Mouse (Mus musculus) embryonic facial prominence, embryonic 11.5 days (tissue): ENCODE data around the gene Lamtor2. TPM values are rescaled to one million over a fixed set of nuclear protein-coding genes. Genes with fewer than 3 reads are reported as not detected.

Source experiments
- ATAC-seq: fragments of 200-750 bp; cut with Nextera tagmentation; replicated peaks from 2 replicates; pipeline ENCODE4 v1.8.0; 2017; ENCODE audit warnings: low read depth; ENCODE audit not compliant: insufficient number of reproducible peaks, low FRiP score, low TSS enrichment
- DNase-seq: peaks from one replicate; pipeline ENCODE4 v3.0.0-alpha.2; 2015; ENCODE audit warnings: low spot score
- H3K27ac ChIP-seq: fragments of 300-500 bp; sonication (generic); replicated peaks from 2 replicates; pipeline ENCODE4 v1.5.1; 2014; ENCODE audit warnings: mild to moderate bottlenecking, low read depth, low read length, control low read depth
- H3K27me3 ChIP-seq: fragments of 300-500 bp; sonication (generic); 2 replicates; pipeline ENCODE4 v1.6.1; 2014; ENCODE audit warnings: mild to moderate bottlenecking, low read length, moderate library complexity, mixed read lengths; ENCODE audit not compliant: control insufficient read depth, insufficient read depth
- H3K36me3 ChIP-seq: fragments of 300-500 bp; sonication (generic); replicated peaks from 2 replicates; pipeline ENCODE4 v1.6.1; 2014; ENCODE audit warnings: low read depth, mild to moderate bottlenecking, low read length, moderate library complexity, mixed read lengths; ENCODE audit not compliant: control insufficient read depth, insufficient read depth
- H3K4me1 ChIP-seq: fragments of 300-500 bp; sonication (generic); 2 replicates; pipeline ENCODE4 v1.6.1; 2014; ENCODE audit warnings: low read length, mixed read lengths; ENCODE audit not compliant: control insufficient read depth, insufficient read depth
- H3K4me2 ChIP-seq: fragments of 300-500 bp; sonication (generic); 2 replicates; pipeline ENCODE4 v1.6.1; 2014; ENCODE audit warnings: low read depth, mild to moderate bottlenecking, control low read depth, low read length, moderate library complexity
- H3K4me3 ChIP-seq: fragments of 300-500 bp; sonication (generic); 2 replicates; pipeline ENCODE4 v1.5.1; 2014; ENCODE audit warnings: low read depth, low read length, control low read depth
- H3K9ac ChIP-seq: fragments of 300-500 bp; sonication (generic); replicated peaks from 2 replicates; pipeline ENCODE4 v1.6.1; 2014; ENCODE audit warnings: mild to moderate bottlenecking, control low read depth, low read length
- H3K9me3 ChIP-seq: fragments of 300-500 bp; sonication (generic); replicated peaks from 2 replicates; pipeline ENCODE4 v1.6.1; 2016; ENCODE audit warnings: mild to moderate bottlenecking, low read length, inconsistent platforms, mixed read lengths; ENCODE audit not compliant: control insufficient read depth
- WGBS: fragments of 180-500 bp; shearing (Covaris S2); extraction: QIAGEN DNeasy Blood & Tissue Kit; methylation state at CpG from one replicate; pipeline ENCODE4 v1.1.7; 2014; 5-methylcytosine and 5-hydroxymethylcytosine counted together
- polyA plus RNA-seq: library from polyadenylated mRNA; unstranded; fragments of >200 nt; fragmentation: Nextera tagmentation; extraction: Ambion mirVana; gene quantifications from 2 replicates; pipeline ENCODE4 v1.2.1, GENCODE M21; 2014

Lamtor2 gene
- polyA plus RNA-seq, 1 experiment from 2014 or later = 77.4 TPM

GRCm38 (mm10) chr3:88538271-88539145 is 14.4 kb downstream of the Lamtor2 start:
- Histone ChIP-seq H3K4me1 (peaks cover 35% of the 10 kb centered on the region), H3K4me2 (peak overlapping the region; percentile 19; the same call in 1 of the 2 replicates)
- 23% methylated on average over 9 of the region's 9 CpGs for WGBS

GRCm38 (mm10) chr3:88537146-88537545 is 15.7 kb downstream of the Lamtor2 start:
- peak overlapping the region; percentile 100 for H3K9ac ChIP-seq
- no peak for DNase-seq

More at GRCm38 (mm10) chr3:88538271-88539145, 14.4 kb downstream of the Lamtor2 start:
- Histone ChIP-seq H3K27ac (peak overlapping the region; percentile 35; the same call in 1 of the 2 replicates), H3K9ac (peak overlapping the region; percentile 39), H3K9me3 (no peaks in the 10 kb centered on the region), H3K4me3 (peak overlapping the region; percentile 3; the same call in 1 of the 2 replicates), H3K27me3 (no peaks in the 10 kb centered on the region), H3K36me3 (peaks cover 24% of the 10 kb centered on the region)
- DNase-seq = no peak
- ATAC-seq = no peak

DNA sequence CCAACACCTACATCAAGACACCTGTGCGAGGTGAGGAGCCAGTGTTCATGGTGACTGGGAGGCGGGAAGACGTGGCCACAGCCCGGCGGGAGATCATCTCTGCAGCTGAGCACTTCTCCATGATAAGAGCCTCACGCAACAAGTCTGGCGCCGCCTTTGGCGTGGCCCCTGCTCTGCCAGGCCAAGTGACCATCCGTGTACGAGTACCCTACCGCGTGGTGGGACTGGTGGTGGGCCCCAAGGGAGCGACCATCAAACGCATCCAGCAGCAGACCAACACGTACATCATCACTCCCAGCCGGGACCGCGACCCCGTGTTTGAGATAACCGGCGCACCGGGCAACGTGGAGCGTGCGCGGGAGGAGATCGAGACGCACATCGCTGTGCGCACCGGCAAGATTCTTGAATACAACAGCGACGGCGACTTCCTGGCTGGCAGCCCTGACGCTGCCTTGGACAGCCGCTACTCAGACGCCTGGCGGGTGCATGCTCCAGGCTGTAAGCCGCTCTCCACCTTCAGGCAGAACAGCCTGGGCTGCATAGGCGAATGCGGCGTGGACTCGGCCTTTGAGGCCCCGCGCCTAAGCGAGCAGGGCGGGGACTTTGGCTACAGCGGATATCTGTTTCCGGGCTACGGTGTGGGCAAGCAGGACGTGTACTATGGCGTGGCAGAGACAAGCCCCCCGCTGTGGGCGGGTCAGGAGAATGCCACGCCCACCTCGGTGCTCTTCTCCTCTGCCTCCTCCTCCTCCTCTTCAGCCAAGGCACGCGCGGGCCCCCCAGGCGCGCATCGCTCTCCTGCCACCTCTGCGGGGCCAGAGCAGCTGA is 16.6 kb downstream of the Lamtor2 start:
- peak overlapping the region; percentile 35; the same call in 1 of the 2 replicates for H3K27ac ChIP-seq
- no peaks in the 10 kb centered on the region for H3K27me3 ChIP-seq
- peak overlapping the region; percentile 100 for H3K9ac ChIP-seq
- no peaks in the 10 kb centered on the region for H3K9me3 ChIP-seq
- H3K4me1 ChIP-seq = peaks cover 35% of the 10 kb centered on the region
- peaks cover 24% of the 10 kb centered on the region for H3K36me3 ChIP-seq
- WGBS = 5% methylated on average over 62 of the region's 64 CpGs
- peak overlapping the region; percentile 88 for H3K4me3 ChIP-seq
- peak; percentile 15; the same call in 1 of the 2 replicates for ATAC-seq
- peak overlapping the region; percentile 95 for H3K4me2 ChIP-seq
- peak; percentile 87 for DNase-seq

More at GRCm38 (mm10) chr3:88537146-88537545, 15.7 kb downstream of the Lamtor2 start:
- H3K27me3 ChIP-seq = no peaks in the 10 kb centered on the region
- H3K4me2 ChIP-seq = peak overlapping the region; percentile 95
- H3K36me3 ChIP-seq = peaks cover 24% of the 10 kb centered on the region
- no peak overlapping the region for H3K27ac ChIP-seq
- H3K4me3 ChIP-seq = peak overlapping the region; percentile 88
- WGBS = 54% methylated on average over 6 of the region's 6 CpGs
- H3K4me1 ChIP-seq = peaks cover 35% of the 10 kb centered on the region
- no peak for ATAC-seq
- H3K9me3 ChIP-seq = no peaks in the 10 kb centered on the region

DNA sequence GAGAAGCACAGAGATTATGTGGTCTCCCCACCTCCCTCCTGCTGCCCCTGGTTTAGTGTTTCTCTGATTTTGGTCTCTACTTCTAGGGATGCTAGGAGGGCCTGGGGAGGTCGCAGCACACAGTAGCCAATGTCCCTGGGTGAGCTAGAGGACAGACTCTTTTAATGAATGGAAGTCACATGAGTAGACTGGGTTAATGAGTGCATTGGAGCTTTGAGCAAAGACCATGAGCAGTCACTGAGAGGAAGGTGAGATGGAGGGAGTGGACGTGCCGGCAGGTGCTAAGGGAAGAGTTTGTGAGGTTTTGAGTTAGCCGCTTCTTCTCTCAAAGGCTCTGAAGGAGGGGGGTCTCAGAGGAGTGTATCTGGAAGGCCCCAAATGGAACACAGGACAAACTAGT is 17.3 kb downstream of the Lamtor2 start:
- H3K9ac ChIP-seq = peak overlapping the region; percentile 100
- DNase-seq (no peak), ATAC-seq (no peak)
- peak overlapping the region; percentile 95 for H3K4me2 ChIP-seq
- no peaks in the 10 kb centered on the region for H3K9me3 ChIP-seq
- peak overlapping the region; percentile 88 for H3K4me3 ChIP-seq
- WGBS = 34% methylated on average over 4 of the region's 4 CpGs
- peaks cover 35% of the 10 kb centered on the region for H3K4me1 ChIP-seq
- H3K27ac ChIP-seq = 0 out of 2 replicates have a peak overlapping the region, but pooled peaks have one; percentile 21
- no peaks in the 10 kb centered on the region for H3K27me3 ChIP-seq
- H3K36me3 ChIP-seq = peaks cover 23% of the 10 kb centered on the region

- no peaks in the 10 kb centered on the region for H3K9me3 ChIP-seq
- H3K36me3 ChIP-seq = peaks cover 18% of the 10 kb centered on the region
- DNase-seq (no peak), ATAC-seq (no peak)
- H3K9ac ChIP-seq = peak overlapping the region; percentile 100
- H3K4me1 ChIP-seq = peaks cover 35% of the 10 kb centered on the region
- H3K27ac ChIP-seq = 0 out of 2 replicates have a peak overlapping the region, but pooled peaks have one; percentile 21
- H3K27me3 ChIP-seq = no peaks in the 10 kb centered on the region
- 14% methylated on average over 3 of the region's 3 CpGs for WGBS
- peak overlapping the region; percentile 95 for H3K4me2 ChIP-seq
- peak overlapping the region; percentile 88 for H3K4me3 ChIP-seq
These were observed 17.9 kb downstream of the Lamtor2 start for GRCm38 (mm10) chr3:88535005-88535404.

- 2% methylated on average over 4 of the region's 5 CpGs for WGBS
- H3K4me2 ChIP-seq = peak overlapping the region; percentile 95
- H3K27ac ChIP-seq = peak overlapping the region; percentile 97
- H3K4me3 ChIP-seq = peak overlapping the region; percentile 88
- peaks cover 36% of the 10 kb centered on the region for H3K4me1 ChIP-seq
- H3K9ac ChIP-seq = peak overlapping the region; percentile 100
- no peak for ATAC-seq
- DNase-seq = peak; percentile 49
- no peaks in the 10 kb centered on the region for H3K27me3 ChIP-seq
- no peaks in the 10 kb centered on the region for H3K9me3 ChIP-seq
- H3K36me3 ChIP-seq = peaks cover 17% of the 10 kb centered on the region
These were observed 19.2 kb downstream of the Lamtor2 start for GRCm38 (mm10) chr3:88533706-88534105.

- no peaks in the 10 kb centered on the region for H3K9me3 ChIP-seq
- H3K36me3 ChIP-seq = peaks cover 10% of the 10 kb centered on the region
- WGBS = under 1% methylated on average over 40 of the region's 40 CpGs
- H3K9ac ChIP-seq = peak overlapping the region; percentile 100
- H3K27ac ChIP-seq = peak overlapping the region; percentile 97
- H3K4me1 ChIP-seq = peaks cover 31% of the 10 kb centered on the region
- peak; percentile 15 for ATAC-seq
- peak; percentile 81 for DNase-seq
- H3K4me2 ChIP-seq = peak overlapping the region; percentile 95
- H3K27me3 ChIP-seq = no peaks in the 10 kb centered on the region
- H3K4me3 ChIP-seq = peak overlapping the region; percentile 88
These were observed 20.0 kb downstream of the Lamtor2 start for GRCm38 (mm10) chr3:88532689-88533511.
